Mouse (Mus musculus): ENCODE data around the gene Gm42688. TPM values are rescaled to one million over a fixed set of nuclear protein-coding genes. Genes with fewer than 3 reads are reported as not detected.

The Gm42688 gene
- total and polyA plus RNA-seq, 3 experiments: 1.2 to 1.6 (median 1.3) TPM

- Histone ChIP-seq H3K79me2 (replicated peaks; ENCODE audit: control insufficient read depth, extremely low read depth, insufficient read depth, poor library complexity, severe bottlenecking) (peaks cover 28% of the 10 kb centered on the region), H3K9me3 (replicated peaks; ENCODE audit: low read length) (no peaks in the 10 kb centered on the region), H3K4me2 (ENCODE audit: insufficient read depth, low read depth, poor library complexity, severe bottlenecking) (peak within 1 kb of the TSS; percentile 85), H3K4me1 (ENCODE audit: control insufficient read depth in 1 of 2, insufficient read depth in 2 of 2) (peaks cover 31 to 74% of the 10 kb centered on the region in 2 experiments), H3K36me3 (replicated peaks in 1 of 2; ENCODE audit: control insufficient read depth in 1 of 2, insufficient read depth in 1 of 2, low read length in 1 of 2) (peaks cover 18 to 49% of the 10 kb centered on the region in 2 experiments), H3K4me3 (replicated peaks in 1 of 3; ENCODE audit: low read depth in 2 of 3, low read length in 2 of 3, poor library complexity in 1 of 3) (peak within 1 kb of the TSS; percentile 80 to 96 (median 94)), H3K27ac (ENCODE audit: insufficient read depth, low read depth) (peak within 1 kb of the TSS; percentile 80), H3K27me3 (replicated peaks) (no peaks in the 10 kb centered on the region), H3K9ac (ENCODE audit: insufficient read depth, low read depth) (peak within 1 kb of the TSS; percentile 82)
- DNase-seq (ENCODE audit: extremely low read depth): peak; percentile 90
- TF ChIP-seq UBTF (IDR thresholded peaks at IDR 0.05; ENCODE audit: low read depth, low read length) (no peak), ELF1 (IDR thresholded peaks at IDR 0.05; ENCODE audit: low read depth, low read length) (peak; percentile 98), POLR2A (IDR thresholded peaks at IDR 0.05; ENCODE audit: low read depth, low read length) (peak; percentile 98), CTCF (conservative IDR thresholded peaks at IDR 0.05 in 1 of 2, IDR thresholded peaks at IDR 0.05 in 1 of 2; ENCODE audit: low read depth in 2 of 2, low read length in 2 of 2) (peak in 1 of 2 experiments; percentile 63; a peak in 2 of 4 replicates), MEF2A (IDR thresholded peaks at IDR 0.05; ENCODE audit: borderline replicate concordance, low read depth, low read length) (peak; percentile 65; the same call in 1 of the 2 replicates), MAZ (IDR thresholded peaks at IDR 0.05; ENCODE audit: low read depth, low read length) (peak; percentile 54; the same call in 1 of the 2 replicates), MYC (IDR thresholded peaks at IDR 0.05; ENCODE audit: low read depth, low read length) (peak; percentile 44; the same call in 1 of the 2 replicates), HCFC1 (IDR thresholded peaks at IDR 0.05; ENCODE audit: low read depth, low read length) (peak; percentile 81), TCF12 (IDR thresholded peaks at IDR 0.05; ENCODE audit: low read depth, low read length) (peak; percentile 94), EP300 (IDR thresholded peaks at IDR 0.05; ENCODE audit: low read length) (no peak), IRF4 (IDR thresholded peaks at IDR 0.05; ENCODE audit: low read depth, low read length) (peak; percentile 84), SMC3 (IDR thresholded peaks at IDR 0.05; ENCODE audit: low read depth, low read length) (peak; percentile 50), MAX (IDR thresholded peaks at IDR 0.05; ENCODE audit: low read length) (peak; percentile 66), JUND (conservative IDR thresholded peaks at IDR 0.05; ENCODE audit: low read depth, low read length) (no peak), SIN3A (IDR thresholded peaks at IDR 0.05; ENCODE audit: low read length) (peak; percentile 91), MAFK (IDR thresholded peaks at IDR 0.05; ENCODE audit: insufficient replicate concordance, low read length) (no peak), RAD21 (IDR thresholded peaks at IDR 0.05; ENCODE audit: low read depth, low read length) (peak; percentile 58), BHLHE40 (IDR thresholded peaks at IDR 0.05; ENCODE audit: low read depth, low read length) (peak; percentile 44; the same call in 1 of the 2 replicates), NELFE (IDR thresholded peaks at IDR 0.05; ENCODE audit: low read depth, low read length) (peak; percentile 98), CHD1 (IDR thresholded peaks at IDR 0.05; ENCODE audit: low read depth, low read length) (0 out of 2 replicates have a peak, but pooled peaks have one; percentile 1), MXI1 (IDR thresholded peaks at IDR 0.05; ENCODE audit: low read depth, low read length) (peak; percentile 89), ZC3H11A (IDR thresholded peaks at IDR 0.05; ENCODE audit: low read depth, low read length) (no peak), JUN (IDR thresholded peaks at IDR 0.05; ENCODE audit: insufficient read depth, low read depth, low read length) (no peak), KAT2A (IDR thresholded peaks at IDR 0.05; ENCODE audit: insufficient replicate concordance, low read length) (peak; percentile 65; the same call in 1 of the 2 replicates), ZMIZ1 (IDR thresholded peaks at IDR 0.05; ENCODE audit: low read depth, low read length) (peak; percentile 85), ETS1 (conservative IDR thresholded peaks at IDR 0.05; ENCODE audit: low read depth, low read length) (peak; percentile 32; the same call in 1 of the 2 replicates), TBP (conservative IDR thresholded peaks at IDR 0.05; ENCODE audit: low read depth, low read length) (peak; percentile 79), NRF1 (IDR thresholded peaks at IDR 0.05; ENCODE audit: low read depth, low read length) (peak; percentile 51), CHD2 (IDR thresholded peaks at IDR 0.05; ENCODE audit: low read length) (0 out of 2 replicates have a peak, but pooled peaks have one; percentile 28), POLR2AphosphoS2 (IDR thresholded peaks at IDR 0.05; ENCODE audit: low read depth, low read length) (peak; percentile 86; the same call in 1 of the 2 replicates)
- in situ Hi-C loops (cut with MboI; ENCODE audit: low pct_ligation_motif_present, low pct_unique_long_range_greater_than_20kb, low sequenced_read_pairs): loop anchor here (5.0 kb wide), 1 partner anchor 42 kb away; the partner anchor contains the start of genes 1700003E16Rik and Wdr54
- dilution Hi-C loops (cut with MboI; ENCODE audit: extremely low pct_ligation_motif_present, extremely low pct_unique_long_range_greater_than_20kb, low sequenced_read_pairs): no loop called here
These were observed 13.7 kb downstream of the Gm42688 start, which contains the start of gene Mogs for GRCm38 (mm10) chr6:83115011-83115671. Gene Mogs (plus strand): TSS chr6:83115496.
